Mouse (Mus musculus): ENCODE measurements around the gene Eps15l1.

- TF ChIP-seq CTCF (IDR thresholded peaks at IDR 0.05; ENCODE audit: low read depth): no peak
- no peak for TF ChIP-seq EP300 (IDR thresholded peaks at IDR 0.05; ENCODE audit: low read depth)
Observed at GRCm38 (mm10) chr8:72458457-72458856, 37.2 kb upstream of the Eps15l1 start.

All from liver, embryonic 14.5 days (tissue).